Mouse (Mus musculus) spleen, adult 12 weeks (tissue): ENCODE measurements around the gene Cib4.

Experiments used
- DNase-seq: peaks from one replicate; pipeline ENCODE4 v3.0.0; 2022; ENCODE audit warnings: low spot score

Cib4 gene

GRCm38 (mm10) chr5:30545698-30546097 lies at the start of gene Cib4:
Gene Cib4, minus strand, starts transcription at chr5:30545836.
- no peak for DNase-seq

GRCm38 (mm10) chr5:30594953-30595560 lies 49.4 kb upstream of the Cib4 start:
- DNase-seq = no peak

GRCm38 (mm10) chr5:30593811-30594504 lies 48.3 kb upstream of the Cib4 start:
- no peak for DNase-seq

DNA sequence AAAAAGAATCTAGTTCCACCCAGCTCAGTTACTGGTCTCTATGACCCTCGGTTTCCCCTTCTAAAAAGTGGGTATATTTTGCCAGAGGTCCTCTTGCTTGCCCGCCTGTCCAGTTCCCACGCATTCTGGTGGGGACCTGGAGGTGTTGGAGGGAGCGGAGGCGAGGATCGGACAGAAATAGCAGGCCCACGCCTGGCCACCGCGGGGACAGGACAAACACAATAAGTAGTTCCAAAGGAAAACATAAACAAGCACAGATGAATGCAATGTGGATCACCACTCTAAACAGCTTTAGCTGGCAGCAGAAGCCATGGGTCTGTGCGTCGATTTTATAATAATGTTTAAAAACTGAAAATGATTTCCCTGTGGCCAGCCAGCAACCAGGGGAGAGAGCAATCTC lies 47.7 kb upstream of the Cib4 start:
- no peak for DNase-seq

DNA sequence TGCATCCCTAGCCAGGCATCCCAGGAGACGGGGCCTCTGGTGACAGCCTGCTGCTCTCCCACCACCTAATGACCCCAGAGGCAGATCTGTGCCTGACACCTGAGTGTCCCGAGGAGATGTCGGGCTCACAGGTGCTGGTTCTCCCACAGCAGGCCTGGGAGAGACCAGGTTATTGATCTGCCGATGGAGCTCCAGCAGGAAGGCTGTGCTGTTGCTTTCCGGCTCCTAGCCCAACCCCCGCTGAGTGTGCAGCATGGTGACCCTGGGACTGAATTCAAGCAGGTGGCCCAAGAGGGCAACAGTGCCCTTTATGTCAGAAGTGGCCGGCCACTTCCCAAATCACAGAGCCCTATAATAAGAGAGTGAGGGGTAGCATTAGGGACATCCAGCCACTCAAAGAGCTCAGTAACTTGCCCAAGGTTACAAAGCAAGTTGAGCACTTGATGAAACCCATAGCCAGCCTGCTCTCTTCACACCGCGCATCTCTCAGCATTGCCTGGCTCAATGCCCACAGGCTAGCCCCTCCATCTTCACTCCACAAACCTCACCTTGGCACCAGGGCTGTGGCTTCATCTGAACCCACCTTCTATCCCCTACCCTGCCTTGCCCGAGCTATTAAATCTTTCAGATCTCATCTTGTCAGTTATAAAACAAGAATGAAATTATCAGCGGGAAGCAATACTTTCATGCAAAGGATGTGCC lies 46.8 kb upstream of the Cib4 start:
- no peak for DNase-seq

DNA sequence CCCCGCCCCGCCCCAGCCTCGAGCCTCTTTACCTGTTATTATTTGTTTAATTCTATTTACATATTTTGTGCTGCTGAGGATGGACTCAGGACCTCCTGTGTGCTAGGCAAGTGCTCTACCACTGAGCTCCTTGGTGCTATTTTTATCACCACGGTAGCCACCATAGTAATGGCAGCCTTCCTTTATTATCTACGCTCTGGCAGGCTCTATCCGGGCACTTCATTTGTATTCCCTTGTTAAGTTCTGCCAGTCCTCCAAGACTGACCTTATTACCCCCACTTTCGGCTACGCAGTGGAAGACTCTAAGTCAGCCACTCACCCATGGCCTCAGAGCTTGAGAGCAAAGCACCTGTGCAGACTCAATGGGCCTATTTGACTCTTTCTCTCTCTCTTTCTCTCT lies 46.1 kb upstream of the Cib4 start:
- DNase-seq = no peak

- no peak for DNase-seq
Observed at GRCm38 (mm10) chr5:30591205-30591731, 45.6 kb upstream of the Cib4 start.

- DNase-seq = no peak
Observed at GRCm38 (mm10) chr5:30590231-30590630, 44.6 kb upstream of the Cib4 start.

- no peak for DNase-seq
Observed at GRCm38 (mm10) chr5:30589546-30589945, 43.9 kb upstream of the Cib4 start.

- no peak for DNase-seq
Observed at GRCm38 (mm10) chr5:30589069-30589468, 43.4 kb upstream of the Cib4 start.

DNA sequence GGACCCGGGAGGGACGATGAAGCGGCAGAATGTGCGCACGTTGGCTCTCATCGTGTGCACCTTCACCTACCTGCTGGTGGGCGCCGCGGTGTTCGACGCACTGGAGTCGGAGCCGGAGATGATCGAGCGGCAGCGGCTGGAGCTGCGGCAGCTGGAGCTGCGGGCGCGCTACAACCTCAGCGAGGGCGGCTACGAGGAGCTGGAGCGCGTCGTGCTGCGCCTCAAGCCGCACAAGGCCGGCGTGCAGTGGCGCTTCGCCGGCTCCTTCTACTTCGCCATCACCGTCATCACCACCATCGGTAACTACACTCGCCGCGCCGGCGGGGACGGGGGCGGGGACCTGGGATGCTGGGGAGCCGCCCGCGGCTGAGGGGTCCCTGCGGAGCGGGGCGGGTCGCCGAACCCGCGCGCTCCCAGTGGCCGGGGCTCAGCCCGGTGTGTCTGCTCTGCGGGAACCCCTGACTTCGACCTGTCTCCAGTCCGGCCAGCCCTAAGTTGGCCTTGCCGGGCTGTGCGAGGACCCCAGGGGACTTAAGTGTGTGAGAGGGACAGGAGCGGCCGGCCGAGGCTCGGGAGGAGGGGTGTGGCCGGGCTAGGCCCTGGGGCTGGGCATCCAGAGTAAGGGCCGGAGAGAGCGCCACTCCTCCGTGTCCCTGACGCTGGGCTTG lies 42.8 kb upstream of the Cib4 start:
- DNase-seq = no peak

- no peak for DNase-seq
Observed at GRCm38 (mm10) chr5:30587681-30588300, 42.2 kb upstream of the Cib4 start, which contains the start of gene Kcnk3. Gene Kcnk3, plus strand, starts transcription at chr5:30588170.

DNA sequence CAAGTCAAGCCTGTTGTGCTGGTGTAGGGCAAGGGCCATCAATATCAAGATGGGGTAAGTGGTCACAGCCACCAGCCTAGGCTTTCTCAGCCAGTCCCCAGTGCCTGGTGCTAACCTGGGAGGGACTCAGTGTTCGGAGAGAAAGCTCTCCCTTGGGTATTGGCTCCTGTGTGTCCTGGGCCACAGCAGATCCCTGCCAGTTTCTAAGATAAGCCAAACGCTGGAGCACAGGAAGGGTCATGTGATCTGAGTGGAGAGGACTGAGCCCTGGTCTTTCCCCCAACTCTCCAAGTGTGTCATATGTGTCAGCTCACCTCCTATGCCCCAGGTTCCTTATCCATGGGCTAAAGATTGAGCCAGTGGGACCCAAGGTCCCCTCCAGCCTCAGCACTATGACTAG lies 41.5 kb upstream of the Cib4 start:
- DNase-seq = no peak

DNA sequence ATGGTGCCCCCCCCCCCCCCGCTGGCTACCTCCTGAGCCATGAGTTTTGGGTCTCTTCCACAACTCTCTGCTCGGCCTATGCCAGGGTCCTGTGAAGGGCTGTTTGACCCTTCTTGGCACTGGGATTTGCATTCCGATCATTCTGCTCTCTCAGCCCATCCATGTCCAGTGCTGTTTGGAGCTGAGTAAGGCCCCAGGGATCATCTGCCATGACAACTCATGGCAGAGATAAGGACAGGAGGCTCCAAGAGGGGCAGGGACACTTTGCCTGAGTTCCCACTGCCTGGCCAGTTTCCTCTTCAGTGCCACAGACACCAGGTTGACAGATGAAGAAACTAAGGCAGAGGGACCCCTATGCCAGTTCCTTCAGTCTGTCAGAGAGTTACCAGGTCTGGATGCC lies 41.0 kb upstream of the Cib4 start:
- no peak for DNase-seq

DNA sequence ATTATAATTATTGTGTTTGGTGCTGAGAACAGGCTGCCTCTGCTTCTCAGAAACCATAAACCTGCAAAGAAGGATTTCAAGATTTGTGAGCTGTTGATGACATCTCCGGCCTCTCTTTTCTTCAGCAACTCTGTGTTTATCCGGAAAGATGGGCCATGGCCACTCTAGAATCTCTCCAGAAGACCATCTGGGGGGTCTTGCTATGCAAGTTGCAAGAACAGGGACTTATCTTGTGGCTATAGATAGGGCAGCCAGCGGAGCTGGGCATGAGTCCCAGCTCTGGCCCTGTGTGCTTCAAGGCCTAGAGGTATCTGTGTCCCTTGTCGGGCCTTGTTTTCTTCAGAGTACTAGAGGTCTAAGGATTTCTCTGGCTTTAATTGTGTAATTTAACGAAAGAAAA lies 36.4 kb upstream of the Cib4 start:
- DNase-seq = no peak

- DNase-seq = no peak
Observed at GRCm38 (mm10) chr5:30580725-30581124, 35.1 kb upstream of the Cib4 start.

- no peak for DNase-seq
Observed at GRCm38 (mm10) chr5:30578445-30579080, 32.9 kb upstream of the Cib4 start.

GRCm38 (mm10) chr5:30577654-30578310 lies 32.1 kb upstream of the Cib4 start:
- no peak for DNase-seq

GRCm38 (mm10) chr5:30577251-30577650 lies 31.6 kb upstream of the Cib4 start:
- no peak for DNase-seq

DNA sequence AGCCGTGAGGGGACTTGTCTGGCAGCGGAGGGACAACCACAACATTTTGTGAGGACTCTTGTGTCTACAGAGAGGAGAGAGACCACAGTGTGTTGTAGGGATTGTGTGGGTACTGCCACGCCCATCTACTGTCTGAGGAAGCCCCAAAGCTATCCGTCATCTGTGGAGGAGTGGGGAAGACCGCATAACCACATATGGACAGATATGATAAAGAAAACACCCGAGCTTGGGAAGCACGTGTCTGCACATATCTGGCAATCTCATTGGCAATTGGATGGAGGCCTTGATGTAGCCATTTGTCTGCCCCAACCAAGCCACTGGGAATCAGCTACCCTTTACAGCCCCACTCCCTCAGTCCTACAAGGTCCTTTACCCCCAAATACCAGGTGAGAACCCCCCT lies 30.6 kb upstream of the Cib4 start:
- no peak for DNase-seq

GRCm38 (mm10) chr5:30574367-30574766 lies 28.7 kb upstream of the Cib4 start:
- DNase-seq = no peak
